Mouse (Mus musculus) small intestine, adult 2 months (tissue): Measurements from ENCODE around the gene Abhd8.

Source experiments
- CTCF ChIP-seq: fragments of 200-500 bp; IDR thresholded peaks from 2 replicates; pipeline ENCODE4 v1.5.1; 2012; ENCODE audit warnings: low read depth, mild to moderate bottlenecking, control low read depth, inconsistent platforms, low read length, moderate library complexity, mixed read lengths; ENCODE audit not compliant: insufficient replicate concordance, insufficient read length; ENCODE audit errors: extremely low read depth
- POLR2A ChIP-seq: fragments of 200-500 bp; IDR thresholded peaks from 2 replicates; pipeline ENCODE4 v1.6.1; 2012; ENCODE audit warnings: low read depth, mild to moderate bottlenecking, control low read depth, inconsistent platforms, low read length, moderate library complexity

GRCm38 (mm10) chr8:71495811-71496210 lies 32.4 kb upstream of the Abhd8 start:
- TF ChIP-seq CTCF (no peak), POLR2A (no peak)
